Mouse (Mus musculus) lung, postnatal 14 days (tissue): Measurements from ENCODE around the gene Gpbp1.

Source experiments
- DNase-seq: peaks from one replicate; pipeline ENCODE4 v3.0.0; 2021

The Gpbp1 gene

DNA sequence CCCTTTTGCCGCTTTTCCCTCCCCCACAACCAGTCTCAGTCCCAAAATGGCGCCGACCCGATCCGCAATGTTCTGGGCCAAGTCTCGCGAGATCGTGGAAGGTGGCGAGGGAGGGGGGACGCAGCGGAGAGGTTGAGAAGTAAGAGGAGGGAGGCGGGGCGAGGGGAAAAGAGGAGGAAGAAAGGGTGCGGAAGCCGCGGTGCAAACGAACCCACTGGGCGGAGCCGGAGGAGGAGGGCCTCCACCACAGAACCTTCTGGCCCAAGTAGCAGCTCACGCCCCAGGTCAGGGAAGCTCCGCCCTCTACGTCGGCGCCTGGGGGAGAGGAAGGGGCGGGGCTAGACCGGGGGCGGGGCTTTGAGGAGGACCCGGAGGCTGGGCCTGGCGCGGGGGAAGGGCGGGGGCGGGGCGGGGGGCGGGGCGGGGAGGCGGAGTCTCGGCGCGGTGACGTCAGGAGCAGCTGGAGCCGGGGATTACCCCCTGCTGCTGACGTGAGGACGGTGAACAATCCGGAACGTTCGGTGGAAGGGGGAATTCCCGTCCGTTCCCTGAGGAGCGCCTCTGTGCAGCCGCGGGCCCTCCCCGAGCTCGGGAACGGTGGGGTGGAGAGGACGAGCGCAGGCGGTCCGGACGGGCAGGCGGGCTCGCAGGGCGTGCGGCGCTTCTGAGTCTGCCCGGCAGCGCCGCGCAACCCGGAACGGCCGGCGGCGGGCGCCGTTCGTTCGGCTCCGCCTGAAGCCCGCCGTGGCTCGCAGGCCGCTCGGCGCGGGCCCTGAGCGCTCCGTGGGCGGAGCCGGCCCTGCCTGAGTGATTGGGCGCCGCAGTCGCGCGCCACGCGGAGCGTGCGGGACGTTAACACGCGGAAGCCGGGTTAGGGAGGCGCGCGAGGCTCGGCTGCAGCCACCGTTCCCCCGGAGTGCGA lies at the start of gene Gpbp1:
Gene Gpbp1, minus strand, starts transcription at position 310 of the 922 bp plus-strand sequence.
- DNase-seq: peak; percentile 100

DNA sequence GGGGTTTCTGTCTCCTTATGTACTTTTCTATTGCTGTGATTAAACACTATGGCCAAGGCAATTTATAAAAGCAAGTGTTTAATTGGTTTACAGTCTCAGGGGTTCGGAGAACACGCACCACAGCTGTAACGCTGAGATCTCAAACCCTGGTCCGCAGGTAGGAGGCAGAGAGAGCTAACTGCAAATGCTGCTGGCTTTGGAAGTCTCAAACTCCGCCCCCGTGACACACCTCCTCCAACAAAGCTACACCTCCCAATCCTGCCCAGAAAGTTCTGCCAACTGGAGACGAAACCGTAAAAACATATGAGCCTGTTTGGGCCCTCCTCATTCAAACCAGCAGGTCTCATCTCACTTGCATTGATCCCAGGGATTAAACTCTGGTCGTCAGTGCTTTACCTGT lies 47.8 kb upstream of the Gpbp1 start:
- no peak for DNase-seq

DNA sequence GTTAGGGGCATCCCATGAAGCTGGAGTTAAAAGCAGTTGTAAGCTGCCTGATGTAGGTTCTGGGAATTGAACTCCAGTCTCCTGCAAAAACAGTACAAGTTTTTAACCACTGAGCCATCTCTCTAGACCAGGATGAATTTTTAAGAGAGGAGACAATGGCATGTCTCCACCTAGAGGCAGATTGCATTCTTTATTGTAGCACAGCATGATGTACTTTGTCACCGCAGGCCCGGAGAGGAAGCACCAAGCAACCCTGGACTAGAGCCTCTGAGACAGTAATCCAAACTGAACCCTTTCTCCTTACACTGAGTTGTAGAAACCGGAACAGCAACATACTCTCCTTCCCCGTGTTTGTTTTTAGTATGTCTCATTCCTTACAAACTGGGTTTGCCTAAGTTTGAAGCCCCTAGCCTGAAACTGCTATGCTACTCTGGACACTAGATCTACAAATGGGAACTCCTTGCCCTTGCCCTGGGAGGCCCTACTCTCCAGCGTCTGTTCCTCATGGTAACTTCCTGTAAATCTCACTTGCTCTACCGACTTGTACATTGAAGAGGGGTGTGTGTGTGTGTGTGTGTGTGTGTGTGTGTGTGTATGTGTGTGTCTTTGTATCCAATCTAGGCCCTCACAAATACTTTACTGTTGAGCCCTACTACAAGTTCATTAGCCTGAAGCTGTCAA lies 46.4 kb upstream of the Gpbp1 start:
- DNase-seq: no peak

DNA sequence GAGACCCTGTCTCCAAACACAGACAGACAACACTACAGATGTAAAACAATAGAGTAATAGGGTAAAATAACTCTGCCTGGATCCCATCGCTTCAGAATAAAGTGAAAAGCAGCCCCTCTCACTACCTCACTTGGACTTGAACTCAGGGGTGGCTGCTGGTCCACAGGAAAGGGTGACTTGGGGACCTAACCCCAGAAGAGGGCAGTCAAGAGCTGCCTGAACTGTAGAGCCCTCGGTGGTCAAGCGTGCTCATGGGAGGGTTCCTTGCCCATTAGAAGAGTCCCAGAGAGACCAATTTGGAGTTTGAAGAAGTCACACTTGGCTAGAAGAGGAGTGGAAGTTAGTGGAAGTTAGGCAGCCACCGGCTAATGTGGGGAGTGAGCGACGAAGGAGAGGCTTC lies 44.2 kb upstream of the Gpbp1 start:
- DNase-seq: no peak

DNA sequence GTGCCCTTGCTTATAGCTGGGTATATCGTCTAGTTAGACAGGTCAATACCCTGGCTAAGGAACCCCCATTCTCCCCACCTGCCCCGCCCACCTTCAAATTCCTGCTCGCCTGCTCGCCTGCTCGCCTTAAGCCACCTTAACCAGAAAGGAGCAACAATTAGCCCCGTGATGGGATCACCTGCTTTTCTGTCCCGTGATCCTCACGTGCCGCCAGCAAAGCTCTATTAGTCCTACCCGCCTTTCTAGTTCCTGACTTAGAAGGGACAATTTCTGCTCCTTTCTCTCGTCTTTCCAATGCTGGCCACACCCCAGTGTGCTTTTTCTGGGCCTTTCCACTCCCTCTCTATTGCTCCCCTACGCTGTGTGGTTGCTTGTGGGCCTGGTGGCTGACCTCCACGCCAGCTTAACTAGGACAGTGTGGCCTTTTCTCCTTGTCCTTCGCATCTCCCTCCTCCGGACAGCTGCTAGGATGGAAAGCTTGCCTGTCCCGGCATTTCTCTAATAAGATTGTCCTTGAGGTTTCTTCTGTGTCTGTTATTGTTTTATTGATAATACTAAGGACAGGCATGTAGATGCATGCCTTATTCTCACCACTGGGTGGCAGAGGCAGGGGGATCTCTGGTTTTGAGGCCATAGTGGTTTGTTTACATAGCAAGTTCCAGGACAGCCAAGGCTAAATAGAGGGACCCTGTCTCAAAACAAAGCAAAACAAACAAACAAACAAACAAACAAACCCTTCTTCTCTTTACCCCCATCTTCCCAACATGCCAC lies 42.5 kb upstream of the Gpbp1 start:
- DNase-seq: no peak

DNA sequence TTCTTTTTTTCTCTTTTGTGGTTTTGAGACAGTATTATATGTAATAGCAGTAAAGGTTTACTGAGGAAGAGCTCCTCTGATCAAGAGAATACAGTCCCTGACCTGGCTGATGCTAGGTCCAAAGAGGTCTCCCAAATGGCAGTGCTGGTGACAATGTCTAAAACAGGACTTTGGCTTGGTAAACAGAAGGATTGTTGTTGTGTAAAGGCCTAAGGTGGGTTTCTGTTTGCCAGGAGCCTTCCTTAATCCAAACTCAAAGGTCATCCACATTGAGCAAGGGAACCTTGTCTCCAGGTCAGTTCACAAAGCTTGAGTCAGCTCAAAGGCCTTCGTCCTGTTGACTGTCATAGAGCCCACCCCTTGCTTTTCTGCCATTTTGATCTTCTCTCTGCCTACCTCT lies 41.8 kb upstream of the Gpbp1 start:
- DNase-seq: no peak

DNA sequence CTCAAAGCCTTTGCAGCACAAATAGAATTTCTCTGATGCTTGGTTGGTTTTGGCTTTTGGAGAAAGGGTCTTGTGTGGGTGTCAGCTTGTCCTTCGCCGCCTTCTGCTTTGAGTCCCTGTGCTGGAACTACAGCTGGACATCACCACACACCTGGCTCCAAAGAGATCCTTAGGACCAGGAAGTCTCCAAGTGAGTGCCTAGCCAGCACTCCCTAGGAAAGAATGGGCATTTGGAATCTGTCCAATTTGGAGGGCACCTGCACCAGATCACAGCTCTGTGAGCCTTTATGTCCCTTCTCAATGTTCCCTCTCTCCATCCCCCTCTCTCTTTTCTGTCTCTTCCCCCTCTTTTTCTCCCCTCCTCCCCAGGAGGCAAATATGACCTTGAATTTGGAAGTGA lies 34.4 kb upstream of the Gpbp1 start:
- DNase-seq: no peak

DNA sequence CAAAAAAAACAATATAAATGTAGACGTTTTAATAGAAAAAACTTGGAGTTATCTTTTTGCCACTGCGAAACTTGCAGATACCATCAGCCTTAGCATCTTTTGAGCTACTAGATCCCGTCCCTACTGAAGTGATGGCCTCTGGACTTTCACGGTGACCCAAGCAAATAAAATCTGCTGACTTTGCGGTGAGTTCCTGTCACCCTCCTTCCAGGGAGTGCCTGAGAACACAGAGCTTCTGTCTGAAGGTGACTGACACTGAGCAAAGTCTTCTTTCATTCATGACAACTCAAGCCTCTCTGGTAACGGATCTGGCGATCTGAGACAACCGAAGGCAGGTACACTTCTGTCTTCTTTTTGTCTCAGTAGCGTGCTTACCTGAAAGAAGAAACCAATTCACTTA lies 32.4 kb upstream of the Gpbp1 start:
- DNase-seq: no peak

DNA sequence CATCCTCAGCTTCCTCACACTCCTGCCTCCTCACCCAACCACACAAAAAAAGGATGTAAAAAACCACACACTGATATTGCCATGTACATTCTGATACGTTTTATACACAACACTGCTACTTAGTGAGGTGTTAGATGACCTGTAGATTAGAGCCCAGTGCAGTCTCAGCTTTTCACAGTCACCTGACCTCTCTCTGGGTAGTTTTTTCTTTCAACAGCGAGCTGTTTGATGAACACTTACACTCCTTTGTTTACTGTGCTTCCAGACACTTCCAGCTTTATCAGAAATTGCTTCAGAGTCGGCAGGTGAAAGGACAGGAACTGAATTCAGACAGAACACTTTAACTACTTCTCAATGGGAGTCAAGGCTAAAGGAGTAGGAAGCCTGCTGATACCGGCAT lies 30.5 kb upstream of the Gpbp1 start:
- DNase-seq: no peak

DNA sequence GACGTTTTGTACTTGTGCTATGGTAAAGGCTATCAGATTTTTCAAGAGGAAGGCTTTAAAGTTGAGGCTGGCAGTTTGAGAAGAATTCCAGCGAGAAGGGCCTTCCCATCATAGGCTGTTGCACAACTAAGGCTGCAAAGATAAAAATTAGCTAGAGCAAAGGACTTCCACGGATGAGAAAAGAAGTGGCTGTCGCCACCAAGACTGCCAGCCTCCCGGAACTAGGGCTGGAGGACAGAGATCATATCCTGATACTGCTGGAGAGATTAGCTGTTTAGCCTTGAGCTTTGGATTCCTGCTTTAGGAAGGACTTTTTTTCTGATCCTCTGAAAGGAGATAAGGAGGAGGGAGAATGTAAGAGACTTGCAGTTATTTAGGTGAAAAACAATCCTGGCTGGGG lies 28.4 kb upstream of the Gpbp1 start:
- DNase-seq: no peak

DNA sequence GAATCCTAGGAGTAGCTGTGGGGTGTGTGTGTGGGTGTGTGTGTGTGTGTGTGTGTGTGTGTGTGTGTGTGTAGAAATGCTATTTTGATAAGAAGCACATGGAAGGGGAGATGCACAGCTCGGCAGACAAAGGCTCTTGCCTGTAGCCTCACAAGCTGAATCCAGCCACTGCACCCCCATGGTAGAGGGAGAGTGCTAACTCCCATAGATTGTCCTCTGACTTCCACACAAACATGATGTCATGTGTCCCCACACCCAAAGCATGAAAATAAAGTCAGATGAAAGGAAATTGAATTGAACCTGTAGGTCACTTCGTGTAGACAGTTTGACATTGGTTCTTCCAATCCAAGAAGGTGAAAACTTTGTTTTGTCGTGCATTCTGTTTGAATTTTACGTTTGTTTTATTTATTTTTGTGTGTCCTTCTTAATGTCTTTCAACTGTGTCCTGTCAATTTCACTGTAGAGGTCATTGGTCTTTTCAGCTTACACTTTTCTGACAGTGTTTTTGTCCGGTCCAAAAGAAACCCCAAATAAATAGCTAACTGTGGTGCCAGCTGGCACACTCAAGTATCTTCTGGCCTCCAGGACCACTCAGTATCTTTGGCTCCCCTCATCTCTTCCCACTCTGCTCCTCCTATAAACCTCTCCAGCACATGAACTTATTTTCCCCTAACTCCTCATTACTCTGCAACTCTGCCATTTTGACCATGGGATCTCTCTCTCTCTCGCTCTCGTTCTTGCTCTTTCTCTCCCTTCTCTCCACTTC lies 26.7 kb upstream of the Gpbp1 start:
- no peak for DNase-seq

DNA sequence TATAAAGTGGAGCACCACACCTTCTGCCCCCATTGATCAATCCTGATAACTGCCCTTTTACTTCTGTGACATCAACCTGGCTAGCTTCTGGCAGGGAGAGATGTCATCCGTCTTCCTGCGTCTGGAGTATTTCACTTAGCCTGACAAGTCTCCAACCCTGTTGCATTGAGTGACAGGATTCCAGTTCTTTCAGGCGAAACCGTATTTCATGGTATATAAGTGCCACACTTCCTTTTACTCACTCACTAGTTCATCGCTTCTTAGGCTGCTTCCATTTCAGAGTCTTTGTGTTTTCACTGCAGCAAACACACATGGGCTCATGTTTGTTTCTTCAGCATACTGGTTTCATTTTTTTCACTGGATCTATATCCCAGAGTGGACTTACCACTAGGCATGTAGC lies 19.5 kb upstream of the Gpbp1 start:
- DNase-seq: no peak

DNA sequence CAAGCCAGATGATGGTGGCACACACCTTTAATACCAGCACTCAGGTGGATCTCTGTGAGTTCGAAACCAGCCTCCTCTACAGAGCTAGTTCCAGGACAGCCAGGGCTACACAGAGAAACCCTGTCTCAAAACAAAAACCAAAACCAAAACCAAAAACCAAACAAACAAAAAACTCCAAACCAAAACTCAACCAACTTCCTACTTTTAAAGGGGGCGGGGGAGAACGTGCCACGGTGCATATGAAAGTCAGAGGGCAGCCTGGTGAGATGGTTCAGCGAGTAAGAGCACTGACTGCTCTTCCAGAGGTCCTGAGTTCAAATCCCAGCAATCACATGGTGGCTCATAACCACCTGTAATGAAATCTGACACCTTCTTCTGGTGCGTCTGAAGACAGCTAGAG lies 18.7 kb upstream of the Gpbp1 start:
- DNase-seq: no peak

DNA sequence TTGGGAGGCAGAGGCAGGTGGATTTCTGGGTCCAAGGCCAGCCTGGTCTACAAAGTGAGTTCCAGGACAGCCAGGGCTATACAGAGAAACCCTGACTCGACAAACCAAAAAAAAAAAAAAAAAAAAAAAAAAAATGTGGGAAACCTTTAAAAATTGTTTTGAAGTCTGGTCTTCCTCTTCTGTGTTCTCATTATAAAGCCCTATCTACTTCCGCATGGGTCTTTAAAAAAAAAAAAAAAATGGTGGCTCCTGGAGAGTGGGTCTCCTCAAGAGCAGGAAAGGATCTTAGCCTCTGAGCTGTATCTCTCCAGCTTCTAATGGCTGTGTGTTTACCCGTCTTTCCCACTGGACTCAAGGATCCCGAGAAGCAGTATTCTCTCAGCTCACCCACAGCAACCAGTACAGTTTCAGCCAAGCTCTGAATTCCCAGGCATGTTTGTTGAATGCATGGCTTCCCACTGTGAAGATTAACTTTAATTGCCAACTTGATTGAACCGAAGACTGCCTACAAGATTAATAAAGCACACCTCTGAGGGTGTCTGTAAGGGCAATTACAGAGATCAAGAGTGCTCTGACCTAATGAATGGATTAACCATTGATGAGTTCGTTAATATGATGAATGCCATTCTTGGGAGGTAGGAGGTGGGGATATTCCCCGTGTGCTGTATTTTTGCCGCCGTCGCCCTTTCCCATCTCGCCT lies 4.6 kb upstream of the Gpbp1 start:
- no peak for DNase-seq

DNA sequence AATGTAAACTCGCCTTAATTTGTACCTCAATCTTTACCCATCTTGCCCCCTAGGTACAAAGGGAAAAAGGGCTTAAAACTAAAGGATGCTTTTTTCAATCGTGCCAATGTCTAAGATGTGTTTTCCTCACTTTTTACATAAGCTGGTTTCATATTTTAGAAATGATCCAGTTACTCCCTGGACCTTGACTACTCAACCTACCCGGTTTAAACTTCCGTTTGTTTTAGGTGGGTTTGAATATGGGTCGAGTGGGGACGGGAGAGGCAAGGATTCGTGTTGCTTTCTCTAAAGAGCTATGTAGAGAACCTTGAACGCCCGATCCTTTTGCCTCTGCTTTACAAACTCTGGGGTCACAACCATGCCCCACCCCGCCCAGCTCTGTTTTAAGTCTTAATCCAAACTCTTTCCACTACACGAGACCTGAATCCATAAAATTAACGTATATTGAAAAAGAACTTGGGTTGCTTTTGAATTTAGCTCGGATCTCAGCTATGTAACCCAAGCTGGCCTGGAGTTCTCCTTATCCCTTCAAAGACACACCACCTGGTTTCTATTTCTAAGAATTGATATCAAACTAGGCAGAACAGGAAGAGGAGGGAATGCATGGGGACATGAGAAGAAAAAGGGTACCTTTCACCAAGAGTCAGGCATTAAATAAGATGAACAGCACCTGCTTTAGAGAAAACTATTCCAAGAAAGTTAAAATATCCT lies 1.3 kb upstream of the Gpbp1 start:
- no peak for DNase-seq

DNA sequence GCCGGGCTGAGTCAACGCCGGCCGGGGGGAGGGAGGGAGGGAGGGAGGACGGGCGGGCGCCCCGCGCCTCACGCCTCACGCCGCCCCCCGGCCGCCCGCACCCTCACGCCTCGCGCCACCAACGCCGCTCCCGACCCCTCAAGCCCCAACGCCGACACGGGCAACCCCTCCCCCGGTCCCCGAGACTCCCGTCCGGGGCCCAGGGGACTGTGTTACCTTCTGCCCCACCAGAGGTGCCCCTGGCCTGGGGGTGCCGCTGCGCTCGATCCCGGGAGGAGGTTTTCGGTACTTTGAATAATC lies 459 bp downstream of the Gpbp1 start:
- DNase-seq: no peak

DNA sequence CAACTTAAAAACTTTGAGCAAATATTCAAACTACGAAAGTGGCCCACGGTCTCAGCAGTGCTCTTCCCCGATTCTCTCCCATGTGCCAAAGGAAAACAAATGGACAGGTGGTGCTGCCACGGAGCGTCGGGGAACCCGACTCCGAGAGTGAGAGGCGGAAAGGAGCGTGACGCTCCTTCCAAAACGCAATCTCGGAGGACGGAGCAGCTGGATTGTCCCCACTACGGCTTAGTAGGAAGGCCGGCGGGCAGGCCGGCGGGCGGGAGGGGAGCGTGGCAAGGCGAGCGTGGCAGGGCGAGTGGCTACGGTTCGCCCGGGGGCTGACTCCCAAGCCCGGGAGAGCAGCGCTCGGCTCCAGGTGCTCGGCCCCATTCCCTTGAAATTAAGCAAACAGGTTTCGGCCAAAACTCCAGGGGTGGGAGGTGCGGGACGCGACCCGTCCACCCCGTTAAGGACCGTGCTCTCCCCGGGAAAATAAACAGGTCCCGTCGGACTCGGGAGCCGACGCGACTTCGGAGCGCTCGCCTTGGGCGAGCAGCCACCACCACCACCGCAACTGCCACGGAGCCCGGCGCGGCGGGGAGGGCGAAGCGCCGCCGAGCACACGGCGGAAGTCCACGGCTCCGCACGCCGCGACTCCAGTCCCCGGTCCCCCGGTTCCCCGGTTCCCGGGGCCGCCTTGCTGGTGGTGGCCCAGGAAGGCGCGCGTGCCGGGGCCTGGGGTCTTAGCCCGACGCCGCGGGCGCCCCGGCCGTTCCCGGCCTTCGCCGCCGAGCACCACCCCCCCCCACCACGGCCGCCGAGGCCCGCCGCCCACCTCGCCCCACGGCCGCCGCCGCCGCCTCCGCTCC lies 1.0 kb downstream of the Gpbp1 start:
- DNase-seq: peak; percentile 38

DNA sequence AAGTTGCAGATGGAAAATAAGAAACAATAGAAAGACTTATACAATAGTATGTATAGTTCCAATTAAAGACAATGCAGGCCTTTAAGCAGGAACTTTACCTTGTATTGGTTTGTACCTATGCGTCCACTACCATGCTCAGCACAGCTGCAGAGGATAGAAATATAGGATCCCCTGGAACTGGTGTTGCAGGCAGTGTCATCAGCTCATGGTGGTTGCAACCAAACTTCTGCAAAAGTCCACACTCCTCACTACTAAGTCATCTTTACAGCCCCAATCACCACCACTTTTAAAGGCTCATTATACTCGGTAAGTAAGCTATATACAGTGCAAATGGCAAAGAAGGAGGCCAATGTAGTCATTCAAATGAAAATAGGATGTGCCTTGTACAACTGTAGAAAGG lies 12.2 kb downstream of the Gpbp1 start:
- DNase-seq: no peak

DNA sequence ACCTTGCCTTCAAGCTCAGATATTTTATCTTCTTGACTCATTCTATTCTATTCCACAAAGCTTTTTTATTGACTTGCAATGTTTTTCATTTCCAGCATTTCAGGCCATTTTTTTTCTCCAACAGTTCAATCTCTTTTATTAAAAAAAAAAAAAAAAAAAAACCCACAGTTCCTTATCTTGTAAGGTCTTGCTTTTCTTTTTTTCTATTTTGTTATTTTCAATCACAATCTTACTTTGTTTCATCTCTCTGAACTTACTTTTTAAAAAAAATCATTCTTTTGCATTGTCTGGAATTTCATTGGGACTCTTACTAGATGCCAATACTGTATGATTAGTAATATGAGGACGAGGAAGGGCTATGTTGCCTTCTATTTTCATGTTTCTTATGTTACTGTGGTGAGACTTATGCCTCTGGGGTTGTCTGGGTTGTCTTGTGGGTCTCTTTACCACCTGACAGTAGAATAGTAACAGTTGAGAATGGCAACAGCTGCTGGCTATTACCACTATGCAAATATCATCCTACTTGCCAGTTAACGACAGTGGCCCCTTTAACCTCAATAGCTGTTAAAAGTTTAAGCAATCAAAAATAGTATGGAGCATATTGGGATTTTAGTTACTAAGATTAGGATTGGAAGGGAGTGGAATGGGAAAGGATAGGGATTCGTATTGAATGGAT lies 19.2 kb downstream of the Gpbp1 start:
- no peak for DNase-seq

DNA sequence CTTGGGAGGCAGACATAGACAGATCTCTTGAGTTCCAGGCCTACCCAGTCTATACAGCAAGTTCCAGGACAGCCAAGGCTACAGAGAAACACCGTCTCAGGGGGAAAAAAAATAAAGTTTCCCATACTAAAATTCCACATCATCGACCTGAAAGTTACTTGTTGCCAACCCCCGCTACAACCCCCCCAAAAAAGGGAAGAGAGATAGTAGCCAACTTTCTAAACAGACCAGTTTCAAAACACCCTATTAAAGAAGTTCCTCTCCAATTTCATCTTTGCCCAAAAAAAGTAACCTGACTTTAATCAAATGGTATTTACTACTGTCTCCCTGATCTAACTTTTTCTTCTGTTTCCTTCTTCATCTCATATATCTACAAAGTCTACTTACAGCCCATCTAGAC lies 22.6 kb downstream of the Gpbp1 start:
- no peak for DNase-seq
